Comparison of ENCODE assay signal across 8 mouse cellular contexts in genomic region chr4:150854839-150855246, GRCm38 (mm10). TPM values are rescaled to one million over a fixed set of nuclear protein-coding genes. Genes with fewer than 3 reads are reported as not detected.
DNase-seq lines count a peak whose midpoint lies in the region; ATAC-seq lines count a peak whose summit lies in the region.

No protein-coding gene starts in this region.

- DNase-seq in CD4-positive, CD25-positive, alpha-beta regulatory T cell, adult 2 months (ENCODE audit: low read depth, low spot score): peak; percentile 98
- peak; percentile 91 for DNase-seq in brain, embryonic 18.5 days (ENCODE audit: low read depth, low spot score)
- DNase-seq in forebrain, embryonic 10.5 days (ENCODE audit: extremely low spot score, low spot score): peak; percentile 98
- DNase-seq in kidney, postnatal 14 days: peak; percentile 97
- peak; percentile 95 to 96 for DNase-seq in natural killer cell, adult 2 months (ENCODE audit: low spot score in 2 of 2)

- 0 out of 2 replicates have a peak, but pooled peaks cover 2% of the 10 kb centered on the region for H3K36me3 ChIP-seq in forebrain, embryonic 10.5 days (replicated peaks)
- H3K36me3 ChIP-seq in heart, embryonic 15.5 days: no peaks in the 10 kb centered on the region
- no peaks in the 10 kb centered on the region for H3K36me3 ChIP-seq in liver, embryonic 12.5 days
- H3K36me3 ChIP-seq in stomach, embryonic 14.5 days (ENCODE audit: control insufficient read depth, insufficient read depth, low read length): no peaks in the 10 kb centered on the region

- peaks cover 32% of the 10 kb centered on the region for H3K4me1 ChIP-seq in forebrain, embryonic 10.5 days
- H3K4me1 ChIP-seq in heart, embryonic 15.5 days (replicated peaks): peaks cover 10% of the 10 kb centered on the region
- H3K4me1 ChIP-seq in liver, embryonic 12.5 days: peaks cover 42% of the 10 kb centered on the region
- H3K4me1 ChIP-seq in stomach, embryonic 14.5 days (ENCODE audit: control insufficient read depth, insufficient read depth, low read length): no peaks in the 10 kb centered on the region

- H3K9ac ChIP-seq in heart, embryonic 15.5 days: peak overlapping the region; percentile 87
- H3K9ac ChIP-seq in liver, embryonic 12.5 days: peak overlapping the region; percentile 77
- peak overlapping the region; percentile 87 for H3K9ac ChIP-seq in stomach, embryonic 14.5 days (replicated peaks; ENCODE audit: low read depth, low read length)

- ATAC-seq in heart, embryonic 15.5 days (replicated peaks; ENCODE audit: insufficient number of reproducible peaks, insufficient read depth, low FRiP score, low read depth): peak; percentile 93
- ATAC-seq in liver, embryonic 12.5 days: peak; percentile 85
- peak; percentile 91 for ATAC-seq in stomach, embryonic 14.5 days (ENCODE audit: insufficient number of reproducible peaks, insufficient read depth, low FRiP score, low read depth)

- peak overlapping the region; percentile 78 for H3K4me2 ChIP-seq in heart, embryonic 15.5 days
- H3K4me2 ChIP-seq in liver, embryonic 12.5 days: peak overlapping the region; percentile 97
- peak overlapping the region; percentile 52 for H3K4me2 ChIP-seq in stomach, embryonic 14.5 days (replicated peaks; ENCODE audit: low read depth, low read length)

- peaks cover 20% of the 10 kb centered on the region for H3K27me3 ChIP-seq in forebrain, embryonic 10.5 days (ENCODE audit: poor library complexity, severe bottlenecking)
- no peaks in the 10 kb centered on the region for H3K27me3 ChIP-seq in heart, embryonic 15.5 days
- peaks cover 30% of the 10 kb centered on the region for H3K27me3 ChIP-seq in liver, embryonic 12.5 days (replicated peaks)
- H3K27me3 ChIP-seq in stomach, embryonic 14.5 days (ENCODE audit: control insufficient read depth, insufficient read depth, low read length): no peaks in the 10 kb centered on the region

- under 1% methylated on average over 59 of the region's 59 CpGs for WGBS in forebrain, embryonic 10.5 days
- WGBS in heart, embryonic 15.5 days: under 1% methylated on average over 57 of the region's 59 CpGs
- WGBS in liver, embryonic 12.5 days (ENCODE audit: insufficient replicate concordance): under 1% methylated on average over 59 of the region's 59 CpGs
- under 1% methylated on average over 59 of the region's 59 CpGs for WGBS in stomach, embryonic 14.5 days

- H3K4me3 ChIP-seq in forebrain, embryonic 10.5 days: peak overlapping the region; percentile 86
- peak overlapping the region; percentile 72 for H3K4me3 ChIP-seq in heart, embryonic 15.5 days
- peak overlapping the region; percentile 70 for H3K4me3 ChIP-seq in liver, embryonic 12.5 days
- H3K4me3 ChIP-seq in stomach, embryonic 14.5 days (ENCODE audit: low read depth, low read length): peak overlapping the region; percentile 81

- H3K27ac ChIP-seq in forebrain, embryonic 10.5 days: peak overlapping the region; percentile 97
- H3K27ac ChIP-seq in heart, embryonic 15.5 days: peak overlapping the region; percentile 95
- peak overlapping the region; percentile 86 for H3K27ac ChIP-seq in liver, embryonic 12.5 days
- peak overlapping the region; percentile 99 for H3K27ac ChIP-seq in stomach, embryonic 14.5 days (ENCODE audit: low read length)

- H3K9me3 ChIP-seq in forebrain, embryonic 10.5 days: no peaks in the 10 kb centered on the region
- H3K9me3 ChIP-seq in heart, embryonic 15.5 days (replicated peaks): no peaks in the 10 kb centered on the region
- H3K9me3 ChIP-seq in liver, embryonic 12.5 days (replicated peaks): no peaks in the 10 kb centered on the region
- H3K9me3 ChIP-seq in stomach, embryonic 14.5 days (ENCODE audit: control insufficient read depth, low read depth, low read length): no peaks in the 10 kb centered on the region

RNA-seq across cellular contexts. Expression of gene Errfi1, which starts 1.1 kb away (rescaled TPM):
- 16.5 and 18.7 TPM in 2 replicates for polyA plus RNA-seq in forebrain, embryonic 10.5 days (2016; fragmentation: Nextera tagmentation; extraction: Ambion mirVana)
- polyA plus RNA-seq in heart, embryonic 15.5 days (2015; fragmentation: Nextera tagmentation; extraction: Ambion mirVana): 10.7 and 15.3 TPM in 2 replicates
- 14.7 and 14.9 TPM in 2 replicates for polyA plus RNA-seq in liver, embryonic 12.5 days (2016; fragmentation: Nextera tagmentation; extraction: Ambion mirVana)
- polyA plus RNA-seq in stomach, embryonic 14.5 days (2014; fragmentation: Nextera tagmentation; extraction: Ambion mirVana): 36.4 and 37.3 TPM in 2 replicates

RNA-seq across cellular contexts. Expression of gene Park7, which starts 59.4 kb away (rescaled TPM):
- 497 and 502 TPM in 2 replicates for polyA plus RNA-seq in forebrain, embryonic 10.5 days (2016; fragmentation: Nextera tagmentation; extraction: Ambion mirVana)
- 287 and 319 TPM in 2 replicates for polyA plus RNA-seq in heart, embryonic 15.5 days (2015; fragmentation: Nextera tagmentation; extraction: Ambion mirVana)
- polyA plus RNA-seq in liver, embryonic 12.5 days (2016; fragmentation: Nextera tagmentation; extraction: Ambion mirVana): 326 and 344 TPM in 2 replicates
- polyA plus RNA-seq in stomach, embryonic 14.5 days (2014; fragmentation: Nextera tagmentation; extraction: Ambion mirVana): 439 and 440 TPM in 2 replicates

RNA-seq across cellular contexts. Expression of gene Tnfrsf9, which starts 59.5 kb away (rescaled TPM):
- polyA plus RNA-seq in forebrain, embryonic 10.5 days (2016; fragmentation: Nextera tagmentation; extraction: Ambion mirVana): 0.32 and 0.49 TPM in 2 replicates
- polyA plus RNA-seq in heart, embryonic 15.5 days (2015; fragmentation: Nextera tagmentation; extraction: Ambion mirVana): 2.0 and 2.6 TPM in 2 replicates
- polyA plus RNA-seq in liver, embryonic 12.5 days (2016; fragmentation: Nextera tagmentation; extraction: Ambion mirVana): 0.12 TPM in 1 of 2 replicates, not detected in the other
- 0.80 and 0.97 TPM in 2 replicates for polyA plus RNA-seq in stomach, embryonic 14.5 days (2014; fragmentation: Nextera tagmentation; extraction: Ambion mirVana)

Comparison
In these comparisons a context has a peak if more than half of its experiments do, and no peak if none do; other contexts are left out.
1. Peak in every context shown above with its lines: DNase-seq, ATAC-seq, H3K4me3 ChIP-seq and H3K27ac ChIP-seq.